Comparison of ENCODE assay signal across 19 mouse cellular contexts in the genomic region with DNA sequence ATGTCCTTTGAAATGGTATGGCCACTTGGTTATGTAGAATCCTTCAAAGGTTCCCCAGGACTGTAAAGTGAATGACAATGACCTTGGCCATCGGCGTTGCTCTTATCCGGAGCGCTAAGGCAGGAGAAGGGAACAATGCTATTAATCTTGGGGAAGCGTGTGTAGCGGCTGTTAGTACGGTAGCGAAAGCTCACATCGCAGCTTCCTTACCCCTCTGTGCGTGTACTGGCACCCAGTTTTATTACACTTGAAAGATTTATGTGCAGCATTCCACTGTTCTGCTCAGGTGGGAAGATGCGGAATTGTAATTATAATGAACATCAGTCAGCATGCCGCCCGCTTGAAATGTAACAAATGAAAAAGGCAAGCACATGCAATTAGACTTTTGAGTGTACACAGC.
A peak's percentile ranks its signal among the peaks of the same experiment; 100 is the strongest.
DNase-seq lines count a peak whose midpoint lies in the region; ATAC-seq and TF ChIP-seq lines count a peak whose summit lies in the region.
"Had no signal": no experiment of that assay in that cellular context is flagged by ENCODE, and none has a peak within 500 bp of the region (broad histone marks: within the 10 kb centered on the region; RNA-seq: fewer than 3 reads in every experiment).

No protein-coding gene starts in this region.

- no peak for TF ChIP-seq CTCF in intestine, postnatal 0 days (IDR thresholded peaks at IDR 0.05; ENCODE audit: low read depth)

- H3K27me3 ChIP-seq in hindbrain, embryonic 14.5 days (ENCODE audit: control insufficient read depth, insufficient read depth, low read length): no peaks in the 10 kb centered on the region
- no peaks in the 10 kb centered on the region for H3K27me3 ChIP-seq in hindbrain, embryonic 10.5 days (ENCODE audit: insufficient read depth, poor library complexity, severe bottlenecking)
- H3K27me3 ChIP-seq in midbrain, embryonic 15.5 days (replicated peaks): no peaks in the 10 kb centered on the region
- H3K27me3 ChIP-seq in midbrain, embryonic 14.5 days (ENCODE audit: control insufficient read depth, insufficient read depth, low read length): no peaks in the 10 kb centered on the region
- H3K27me3 ChIP-seq in hindbrain, embryonic 16.5 days (replicated peaks; ENCODE audit: control insufficient read depth, insufficient read depth, low read length): no peaks in the 10 kb centered on the region
- H3K27me3 ChIP-seq in neural tube, embryonic 14.5 days (ENCODE audit: control insufficient read depth, insufficient read depth, low read length): no peaks in the 10 kb centered on the region
- H3K27me3 ChIP-seq in intestine, postnatal 0 days (replicated peaks; ENCODE audit: control insufficient read depth, insufficient read depth, low read length): no peaks in the 10 kb centered on the region
- H3K27me3 ChIP-seq: embryonic facial prominence, embryonic 12.5 days; forebrain, embryonic 15.5 days had no signal

- no peaks in the 10 kb centered on the region for H3K36me3 ChIP-seq in hindbrain, embryonic 14.5 days (replicated peaks; ENCODE audit: control insufficient read depth, insufficient read depth)
- H3K36me3 ChIP-seq in hindbrain, embryonic 10.5 days: no peaks in the 10 kb centered on the region
- no peaks in the 10 kb centered on the region for H3K36me3 ChIP-seq in midbrain, embryonic 15.5 days (replicated peaks)
- H3K36me3 ChIP-seq in midbrain, embryonic 14.5 days (ENCODE audit: control insufficient read depth, insufficient read depth, low read length): no peaks in the 10 kb centered on the region
- no peaks in the 10 kb centered on the region for H3K36me3 ChIP-seq in hindbrain, embryonic 16.5 days (ENCODE audit: control insufficient read depth, insufficient read depth, low read length)
- H3K36me3 ChIP-seq in neural tube, embryonic 14.5 days (ENCODE audit: control insufficient read depth, insufficient read depth, low read length): no peaks in the 10 kb centered on the region
- no peaks in the 10 kb centered on the region for H3K36me3 ChIP-seq in intestine, postnatal 0 days (ENCODE audit: control insufficient read depth, insufficient read depth)
- H3K36me3 ChIP-seq: embryonic facial prominence, embryonic 12.5 days; forebrain, embryonic 15.5 days; heart, embryonic 10.5 days had no signal

- DNase-seq in hindbrain, embryonic 14.5 days (ENCODE audit: low spot score): no peak
- no peak for DNase-seq in hindbrain, embryonic 10.5 days (ENCODE audit: low spot score)
- DNase-seq in midbrain, embryonic 14.5 days: no peak
- no peak for DNase-seq in left cerebral cortex, postnatal 4 days
- DNase-seq: adrenal gland, adult 8-10 months; cerebellum, adult 11-12 months; cerebellum, adult 9-10 months; cerebellum, postnatal 25 days; gastrocnemius, postnatal 10 days; heart, adult 18-20 months; heart, postnatal 10 days had no signal

- no peaks in the 10 kb centered on the region for H3K4me1 ChIP-seq in hindbrain, embryonic 14.5 days (replicated peaks; ENCODE audit: control insufficient read depth, insufficient read depth, low read length)
- no peaks in the 10 kb centered on the region for H3K4me1 ChIP-seq in hindbrain, embryonic 10.5 days (replicated peaks)
- no peaks in the 10 kb centered on the region for H3K4me1 ChIP-seq in midbrain, embryonic 15.5 days
- H3K4me1 ChIP-seq in midbrain, embryonic 14.5 days (ENCODE audit: control insufficient read depth, insufficient read depth, low read length): no peaks in the 10 kb centered on the region
- H3K4me1 ChIP-seq in hindbrain, embryonic 16.5 days (ENCODE audit: control insufficient read depth, insufficient read depth, low read depth, low read length): no peaks in the 10 kb centered on the region
- H3K4me1 ChIP-seq in neural tube, embryonic 14.5 days (ENCODE audit: control insufficient read depth, insufficient read depth, low read length): no peaks in the 10 kb centered on the region
- H3K4me1 ChIP-seq in intestine, postnatal 0 days (replicated peaks; ENCODE audit: control insufficient read depth, insufficient read depth, low read length): no peaks in the 10 kb centered on the region
- H3K4me1 ChIP-seq: embryonic facial prominence, embryonic 12.5 days; forebrain, embryonic 15.5 days; heart, embryonic 10.5 days had no signal

- H3K9me3 ChIP-seq in hindbrain, embryonic 14.5 days (ENCODE audit: control insufficient read depth, low read length): no peaks in the 10 kb centered on the region
- H3K9me3 ChIP-seq in hindbrain, embryonic 10.5 days: no peaks in the 10 kb centered on the region
- H3K9me3 ChIP-seq in midbrain, embryonic 15.5 days: no peaks in the 10 kb centered on the region
- H3K9me3 ChIP-seq in midbrain, embryonic 14.5 days (ENCODE audit: control insufficient read depth, low read length): no peaks in the 10 kb centered on the region
- no peaks in the 10 kb centered on the region for H3K9me3 ChIP-seq in hindbrain, embryonic 16.5 days (ENCODE audit: control insufficient read depth, low read length)
- no peaks in the 10 kb centered on the region for H3K9me3 ChIP-seq in neural tube, embryonic 14.5 days (ENCODE audit: control insufficient read depth, low read length)
- no peaks in the 10 kb centered on the region for H3K9me3 ChIP-seq in intestine, postnatal 0 days (ENCODE audit: control insufficient read depth)
- H3K9me3 ChIP-seq: embryonic facial prominence, embryonic 12.5 days; forebrain, embryonic 15.5 days; heart, embryonic 10.5 days had no signal

- 72% methylated on average over 13 of the region's 13 CpGs for WGBS in hindbrain, embryonic 14.5 days
- WGBS in hindbrain, embryonic 10.5 days: 94% methylated on average over 13 of the region's 13 CpGs
- 74% methylated on average over 13 of the region's 13 CpGs for WGBS in midbrain, embryonic 15.5 days
- WGBS in midbrain, embryonic 14.5 days: 82% methylated on average over 13 of the region's 13 CpGs
- 78% methylated on average over 13 of the region's 13 CpGs for WGBS in hindbrain, embryonic 16.5 days
- 38% methylated on average over 13 of the region's 13 CpGs for WGBS in neural tube, embryonic 14.5 days
- WGBS in intestine, postnatal 0 days: 82% methylated on average over 13 of the region's 13 CpGs

- peak; percentile 46; the same call in 1 of the 2 replicates for ATAC-seq in hindbrain, embryonic 14.5 days (ENCODE audit: low FRiP score)
- peak; percentile 51; the same call in 1 of the 2 replicates for ATAC-seq in midbrain, embryonic 15.5 days (replicated peaks)
- ATAC-seq in midbrain, embryonic 14.5 days (ENCODE audit: low FRiP score, low TSS enrichment): no peak
- peak; percentile 73 for ATAC-seq in hindbrain, embryonic 16.5 days
- ATAC-seq in neural tube, embryonic 14.5 days (ENCODE audit: low read depth): peak; percentile 87
- ATAC-seq in intestine, postnatal 0 days: no peak
- ATAC-seq: forebrain, embryonic 15.5 days; Patski had no signal

- peak overlapping the region; percentile 21 for H3K4me2 ChIP-seq in hindbrain, embryonic 14.5 days (replicated peaks)
- H3K4me2 ChIP-seq in midbrain, embryonic 15.5 days: no peak overlapping the region
- H3K4me2 ChIP-seq in midbrain, embryonic 14.5 days (ENCODE audit: low read length): no peak overlapping the region
- peak overlapping the region; percentile 23 for H3K4me2 ChIP-seq in hindbrain, embryonic 16.5 days (ENCODE audit: low read length)
- peak overlapping the region; percentile 19; the same call in 1 of the 2 replicates for H3K4me2 ChIP-seq in neural tube, embryonic 14.5 days (ENCODE audit: low read depth, low read length)
- H3K4me2 ChIP-seq in intestine, postnatal 0 days (replicated peaks; ENCODE audit: low read depth): no peak overlapping the region
- H3K4me2 ChIP-seq: embryonic facial prominence, embryonic 12.5 days; forebrain, embryonic 15.5 days had no signal

- H3K4me3 ChIP-seq in hindbrain, embryonic 14.5 days (replicated peaks; ENCODE audit: low read length): no peak overlapping the region
- no peak overlapping the region for H3K4me3 ChIP-seq in hindbrain, embryonic 10.5 days
- no peak overlapping the region for H3K4me3 ChIP-seq in midbrain, embryonic 15.5 days
- H3K4me3 ChIP-seq in midbrain, embryonic 14.5 days (replicated peaks; ENCODE audit: low read depth, low read length): no peak overlapping the region
- H3K4me3 ChIP-seq in hindbrain, embryonic 16.5 days (ENCODE audit: low read length): no peak overlapping the region
- no peak overlapping the region for H3K4me3 ChIP-seq in neural tube, embryonic 14.5 days (ENCODE audit: low read depth, low read length)
- H3K4me3 ChIP-seq in intestine, postnatal 0 days (ENCODE audit: low read depth, low read length): no peak overlapping the region
- H3K4me3 ChIP-seq: embryonic facial prominence, embryonic 12.5 days; forebrain, embryonic 15.5 days; heart, embryonic 10.5 days had no signal

- no peak overlapping the region for H3K27ac ChIP-seq in hindbrain, embryonic 14.5 days
- no peak overlapping the region for H3K27ac ChIP-seq in hindbrain, embryonic 10.5 days
- H3K27ac ChIP-seq in midbrain, embryonic 15.5 days: no peak overlapping the region
- H3K27ac ChIP-seq in midbrain, embryonic 14.5 days (replicated peaks; ENCODE audit: low read depth, low read length): no peak overlapping the region
- no peak overlapping the region for H3K27ac ChIP-seq in hindbrain, embryonic 16.5 days (ENCODE audit: low read depth, low read length)
- no peak overlapping the region for H3K27ac ChIP-seq in neural tube, embryonic 14.5 days (ENCODE audit: low read depth, low read length)
- H3K27ac ChIP-seq in intestine, postnatal 0 days (ENCODE audit: low read depth, low read length): no peak overlapping the region
- H3K27ac ChIP-seq: embryonic facial prominence, embryonic 12.5 days; forebrain, embryonic 15.5 days; heart, embryonic 10.5 days had no signal

- H3K9ac ChIP-seq in hindbrain, embryonic 14.5 days: no peak overlapping the region
- H3K9ac ChIP-seq in midbrain, embryonic 15.5 days: no peak overlapping the region
- no peak overlapping the region for H3K9ac ChIP-seq in midbrain, embryonic 14.5 days (replicated peaks; ENCODE audit: low read length)
- H3K9ac ChIP-seq in hindbrain, embryonic 16.5 days (ENCODE audit: low read depth, low read length): no peak overlapping the region
- H3K9ac ChIP-seq in neural tube, embryonic 14.5 days (replicated peaks; ENCODE audit: low read depth, low read length): no peak overlapping the region
- no peak overlapping the region for H3K9ac ChIP-seq in intestine, postnatal 0 days (ENCODE audit: low read depth, low read length)
- H3K9ac ChIP-seq: embryonic facial prominence, embryonic 12.5 days; forebrain, embryonic 15.5 days had no signal

- intact Hi-C loops in left cerebral cortex, postnatal 4 days (cut with DNase I): no loop called here

Comparison
In these comparisons a context has a peak if more than half of its experiments do, and no peak if none do; other contexts are left out.
1. ATAC-seq: peak in hindbrain, embryonic 14.5 days (single experiment), midbrain, embryonic 15.5 days (single experiment), hindbrain, embryonic 16.5 days (single experiment) and neural tube, embryonic 14.5 days (single experiment); none in midbrain, embryonic 14.5 days (single experiment) and intestine, postnatal 0 days (single experiment).
2. H3K4me2 ChIP-seq: peak in hindbrain, embryonic 14.5 days (single experiment), hindbrain, embryonic 16.5 days (single experiment) and neural tube, embryonic 14.5 days (single experiment); none in midbrain, embryonic 15.5 days (single experiment), midbrain, embryonic 14.5 days (single experiment) and intestine, postnatal 0 days (single experiment).